Mouse (Mus musculus) stomach, postnatal 0 days (tissue): ENCODE data around the gene Nebl.

Experiments used
- CTCF ChIP-seq: IDR thresholded peaks from 2 replicates; pipeline ENCODE4 v1.5.1; 2016; ENCODE audit warnings: antibody characterized with exemption, low read depth, mild to moderate bottlenecking, moderate library complexity
- EP300 ChIP-seq: optimal IDR thresholded peaks from 2 replicates; pipeline ENCODE3; 2016; ENCODE audit warnings: antibody characterized with exemption

- TF ChIP-seq CTCF (no peak), EP300 (no peak)
These were observed 10.0 kb downstream of the Nebl start for GRCm38 (mm10) chr2:17721177-17721715.
